Mouse (Mus musculus) neural tube, embryonic 12.5 days (tissue): ENCODE measurements around the gene Atxn2. TPM values are rescaled to one million over a fixed set of nuclear protein-coding genes. Genes with fewer than 3 reads are reported as not detected.

ENCODE experiments used
- ATAC-seq: fragments of 200-750 bp; cut with Nextera tagmentation; 2 replicates; pipeline ENCODE4 v1.8.0; 2017; ENCODE audit warnings: low read depth, mild to moderate bottlenecking, moderate TSS enrichment, moderate library complexity; ENCODE audit not compliant: low FRiP score
- H3K27ac ChIP-seq: fragments of 300-500 bp; sonication (generic); 2 replicates; pipeline ENCODE4 v1.5.1; 2016
- H3K27me3 ChIP-seq: fragments of 300-500 bp; sonication (generic); replicated peaks from 2 replicates; pipeline ENCODE4 v1.6.1; 2016; ENCODE audit warnings: mild to moderate bottlenecking
- H3K36me3 ChIP-seq: fragments of 300-500 bp; sonication (generic); 2 replicates; pipeline ENCODE4 v1.6.1; 2016; ENCODE audit warnings: mild to moderate bottlenecking
- H3K4me1 ChIP-seq: fragments of 300-500 bp; sonication (generic); 2 replicates; pipeline ENCODE4 v1.6.1; 2016
- H3K4me2 ChIP-seq: fragments of 300-500 bp; sonication (generic); replicated peaks from 2 replicates; pipeline ENCODE4 v1.6.1; 2016; ENCODE audit warnings: mild to moderate bottlenecking
- H3K4me3 ChIP-seq: fragments of 300-500 bp; sonication (generic); 2 replicates; pipeline ENCODE4 v1.5.1; 2016
- H3K9ac ChIP-seq: fragments of 300-500 bp; sonication (generic); 2 replicates; pipeline ENCODE4 v1.6.1; 2016; ENCODE audit warnings: mild to moderate bottlenecking
- H3K9me3 ChIP-seq: fragments of 300-500 bp; sonication (generic); 2 replicates; pipeline ENCODE4 v1.6.1; 2016; ENCODE audit warnings: mild to moderate bottlenecking
- WGBS: fragments of 180-500 bp; shearing (Covaris S2); methylation state at CpG from one replicate; pipeline ENCODE4 v1.1.7; 2016; 5-methylcytosine and 5-hydroxymethylcytosine counted together
- microRNA-seq: library from miRNA; unstranded; fragments of <30 nt; microRNA quantifications from one replicate; pipeline ENCODE4, GENCODE M21; 2017
- polyA plus RNA-seq: library from polyadenylated mRNA; unstranded; fragments of >200 nt; fragmentation: Nextera tagmentation; extraction: Ambion mirVana; gene quantifications from 2 replicates; pipeline ENCODE4 v1.2.1, GENCODE M21; 2016

Atxn2 gene
- polyA plus RNA-seq, 1 experiment from 2014 or later: 107 TPM

GRCm38 (mm10) chr5:121861964-121862363 lies 150.8 kb downstream of the Atxn2 start:
- Histone ChIP-seq H3K27me3 (no peaks in the 10 kb centered on the region), H3K4me2 (no peak overlapping the region), H3K9me3 (peaks cover 8% of the 10 kb centered on the region; the same call in 1 of the 2 replicates), H3K9ac (no peak overlapping the region), H3K36me3 (peaks cover 18% of the 10 kb centered on the region), H3K27ac (no peak overlapping the region), H3K4me3 (no peak overlapping the region), H3K4me1 (no peaks in the 10 kb centered on the region)
- ATAC-seq: no peak
- 53% methylated on average over 5 of the region's 5 CpGs for WGBS

GRCm38 (mm10) chr5:121864330-121864729 lies 153.2 kb downstream of the Atxn2 start:
- H3K9me3 ChIP-seq: peaks cover 8% of the 10 kb centered on the region; the same call in 1 of the 2 replicates
- ATAC-seq: no peak
- no peak overlapping the region for H3K4me3 ChIP-seq
- no peak overlapping the region for H3K4me2 ChIP-seq
- H3K27ac ChIP-seq: no peak overlapping the region
- H3K9ac ChIP-seq: no peak overlapping the region
- H3K36me3 ChIP-seq: peaks cover 31% of the 10 kb centered on the region
- no peaks in the 10 kb centered on the region for H3K27me3 ChIP-seq
- 14% methylated on average over 3 of the region's 11 CpGs for WGBS
- H3K4me1 ChIP-seq: no peaks in the 10 kb centered on the region

Small RNA genes lying within 50 kb of the gene (microRNA-seq; reads per million reads assigned to microRNA genes)
- not detected for gene Mir7031

Other genes with a start within 250 kb of the Atxn2 start
- gene Adam1b, start 207.9 kb upstream of the Atxn2 start, polyA plus RNA-seq: 0.15 TPM in 1 of 2 replicates, not detected in the other
- 2.9 and 3.0 TPM in 2 replicates for gene Adam1a, start 165.9 kb upstream of the Atxn2 start, polyA plus RNA-seq
- not detected in 2 replicates for gene Gm42878, start 165.9 kb upstream of the Atxn2 start, polyA plus RNA-seq
- gene Mapkapk5, start 165.4 kb upstream of the Atxn2 start, polyA plus RNA-seq: 64.0 and 69.6 TPM in 2 replicates
- gene Aldh2, start 117.5 kb upstream of the Atxn2 start, polyA plus RNA-seq: 122 and 130 TPM in 2 replicates
- 1.2 and 1.5 TPM in 2 replicates for gene Acad12, start 92.4 kb upstream of the Atxn2 start, polyA plus RNA-seq
- 1.7 and 2.0 TPM in 2 replicates for gene Acad10, start 50.8 kb upstream of the Atxn2 start, polyA plus RNA-seq
- 52.9 and 55.4 TPM in 2 replicates for gene Brap, start 50.8 kb upstream of the Atxn2 start, polyA plus RNA-seq
- gene Sh2b3, start 126.3 kb downstream of the Atxn2 start, polyA plus RNA-seq: 11.3 and 12.9 TPM in 2 replicates
- 47.1 and 49.8 TPM in 2 replicates for gene Pheta1, start 137.6 kb downstream of the Atxn2 start, polyA plus RNA-seq